Mouse (Mus musculus): ENCODE measurements at regions not wholly inside any gene's neighbourhood (a gene's known extent, or its start where the extent isn't known, plus 50 kb on each side); places are given as distances from the start of the nearest gene placed in this dataset.
"Not testable (repeated sequence)": the region's sequence is repeated elsewhere in the genome, so short reads cannot be mapped to it uniquely, and the experiment has no call there.

GRCm38 (mm10) chr16:3114473-3115335 lies 476.1 kb upstream of the Olfr161 start:
- H3K36me3 ChIP-seq (replicated peaks); H3K4me2 ChIP-seq; H3K9me3 ChIP-seq; H3K4me3 ChIP-seq (replicated peaks); H3K27me3 ChIP-seq; H3K4me1 ChIP-seq; H3K9ac ChIP-seq; H3K27ac ChIP-seq: not testable (repeated sequence)
- 52% methylated on average over 3 of the region's 3 CpGs for WGBS
- ATAC-seq (ENCODE audit: low FRiP score) = peak; percentile 95

DNA sequence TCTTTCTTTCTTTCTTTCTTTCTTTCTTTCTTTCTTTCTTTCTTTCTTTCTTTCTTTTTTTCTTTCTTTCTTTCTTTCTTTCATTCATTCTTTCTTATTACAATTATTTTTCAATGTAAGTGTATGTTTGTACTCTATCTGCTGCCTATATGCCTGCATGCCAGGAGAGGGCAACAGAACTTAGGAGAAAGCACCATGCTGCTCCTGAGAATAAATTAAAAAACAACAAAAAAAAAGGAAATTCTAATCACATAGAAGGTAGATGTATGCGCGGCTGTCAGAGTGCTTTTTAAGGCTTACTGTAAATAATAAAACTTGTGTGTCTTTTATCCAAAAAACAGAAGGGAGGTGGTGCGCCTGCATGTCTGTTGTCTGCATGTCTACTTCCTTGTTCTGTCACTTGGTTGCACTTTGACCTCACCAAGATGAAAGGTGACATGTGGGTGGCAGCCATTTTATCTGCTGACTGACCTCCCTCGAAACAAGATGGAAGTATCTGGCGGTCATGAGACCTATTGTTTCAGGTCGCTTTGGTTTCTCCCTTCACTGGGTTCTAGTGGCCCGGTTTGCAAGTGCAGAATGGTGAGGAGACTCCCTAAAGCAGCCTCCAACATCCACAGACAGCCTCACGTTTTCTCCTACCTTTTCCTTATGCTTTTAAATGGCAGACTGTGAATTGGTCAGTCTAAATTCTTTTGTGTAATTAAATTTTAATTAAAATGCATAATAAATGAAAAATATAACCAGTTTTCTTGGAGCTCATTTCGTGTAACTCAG lies 475.3 kb upstream of the Olfr161 start:
- H3K9ac ChIP-seq; H3K36me3 ChIP-seq (replicated peaks); H3K4me2 ChIP-seq; H3K4me3 ChIP-seq (replicated peaks); H3K4me1 ChIP-seq; H3K27ac ChIP-seq; H3K9me3 ChIP-seq; H3K27me3 ChIP-seq: not testable (repeated sequence)
- 75% methylated on average over 8 of the region's 9 CpGs for WGBS
- peak; percentile 88 for ATAC-seq (ENCODE audit: low FRiP score)

GRCm38 (mm10) chr16:3116113-3116511 lies 474.7 kb upstream of the Olfr161 start:
- 93% methylated on average over 2 of the region's 3 CpGs for WGBS
- H3K27ac ChIP-seq; H3K9ac ChIP-seq; H3K4me3 ChIP-seq (replicated peaks); H3K9me3 ChIP-seq; H3K4me2 ChIP-seq; H3K36me3 ChIP-seq (replicated peaks); H3K27me3 ChIP-seq; H3K4me1 ChIP-seq; ATAC-seq (ENCODE audit: low FRiP score): not testable (repeated sequence)

- not testable (repeated sequence) for ATAC-seq (ENCODE audit: low FRiP score); H3K36me3 ChIP-seq (replicated peaks)
Measured at GRCm38 (mm10) chr16:3121216-3121615, 469.6 kb upstream of the Olfr161 start.

DNA sequence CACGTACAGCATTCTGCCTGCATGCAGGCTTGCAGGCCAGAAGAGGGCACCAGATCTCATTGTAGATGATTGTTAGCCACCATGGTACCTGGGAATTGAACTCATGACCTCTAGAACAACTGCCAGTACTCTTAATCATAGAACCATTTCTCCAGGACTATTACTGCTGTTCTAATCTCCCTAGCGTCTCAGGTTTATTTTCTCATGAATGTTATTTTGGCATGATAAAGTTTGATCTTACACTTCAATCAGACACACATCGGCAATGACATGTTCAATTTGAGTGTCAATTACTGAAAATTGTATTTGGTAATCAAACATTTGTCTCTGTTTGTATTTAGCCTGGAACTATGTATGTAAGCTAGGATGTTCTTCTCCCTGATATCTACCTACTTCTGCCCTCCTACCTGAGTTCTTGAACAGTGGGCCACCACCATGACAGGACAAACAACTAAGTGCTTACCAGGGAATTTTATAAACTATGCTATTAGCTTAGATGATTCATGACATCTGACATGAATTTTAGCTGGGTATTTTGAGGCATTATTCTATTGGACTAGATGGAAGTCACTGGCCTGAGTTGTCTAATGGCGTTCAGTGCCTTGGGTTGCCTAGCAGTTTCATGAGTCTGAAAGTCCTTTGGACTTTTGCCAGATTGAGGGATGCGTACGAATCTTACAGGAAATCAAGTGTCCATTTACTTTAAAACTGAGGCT lies 468.5 kb upstream of the Olfr161 start:
- H3K4me3 ChIP-seq (replicated peaks); H3K27me3 ChIP-seq; H3K36me3 ChIP-seq (replicated peaks); H3K9ac ChIP-seq; H3K4me2 ChIP-seq; H3K4me1 ChIP-seq; H3K27ac ChIP-seq; H3K9me3 ChIP-seq: not testable (repeated sequence)
- peak; percentile 36; the same call in 1 of the 2 replicates for ATAC-seq (ENCODE audit: low FRiP score)
- 54% methylated on average over 4 of the region's 6 CpGs for WGBS

More at GRCm38 (mm10) chr16:3121216-3121615, 469.6 kb upstream of the Olfr161 start:
- not testable (repeated sequence) for H3K9me3 ChIP-seq; H3K27me3 ChIP-seq; H3K27ac ChIP-seq; H3K9ac ChIP-seq; H3K4me1 ChIP-seq; H3K4me2 ChIP-seq; H3K4me3 ChIP-seq (replicated peaks)

- H3K27ac ChIP-seq; H3K4me2 ChIP-seq; H3K9ac ChIP-seq; H3K9me3 ChIP-seq; H3K36me3 ChIP-seq (replicated peaks); H3K4me1 ChIP-seq; H3K27me3 ChIP-seq; H3K4me3 ChIP-seq (replicated peaks): not testable (repeated sequence)
- peak; percentile 42; the same call in 1 of the 2 replicates for ATAC-seq (ENCODE audit: low FRiP score)
- 68% methylated on average over 8 of the region's 8 CpGs for WGBS
Measured at GRCm38 (mm10) chr16:3122861-3123477, 467.9 kb upstream of the Olfr161 start.

DNA sequence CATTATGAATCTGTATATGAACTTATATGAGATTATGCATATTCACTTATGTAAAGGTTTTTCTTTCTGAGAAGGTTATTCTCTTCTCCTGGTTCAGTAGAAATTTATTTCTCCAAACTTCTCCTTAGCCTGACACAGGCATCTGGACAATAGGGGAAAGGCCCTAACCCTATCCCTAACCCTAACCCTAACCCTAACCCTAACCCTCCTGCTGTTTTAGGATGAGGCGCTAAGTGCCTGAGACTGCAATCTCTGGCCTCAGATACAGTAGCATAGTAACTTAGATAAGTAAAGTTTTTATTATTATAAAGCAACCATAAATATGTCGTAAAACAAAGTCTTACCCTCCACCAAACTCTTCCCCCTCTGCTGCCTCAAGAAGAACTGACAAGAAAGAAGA lies 463.5 kb upstream of the Olfr161 start:
- H3K9me3 ChIP-seq; H3K4me3 ChIP-seq (replicated peaks); H3K4me2 ChIP-seq; H3K27me3 ChIP-seq; H3K9ac ChIP-seq; H3K27ac ChIP-seq; H3K4me1 ChIP-seq; H3K36me3 ChIP-seq (replicated peaks): not testable (repeated sequence)
- 0 out of 2 replicates have a peak, but pooled peaks have one; percentile 44 for ATAC-seq (ENCODE audit: low FRiP score)
- 41% methylated on average over 2 of the region's 2 CpGs for WGBS
